Mouse (Mus musculus): ENCODE measurements around the gene Ptprd.

Ptprd gene

GRCm38 (mm10) chr4:76870971-76871370 lies 1340.8 kb downstream of the Ptprd start:
- DNase-seq = no peak

DNA sequence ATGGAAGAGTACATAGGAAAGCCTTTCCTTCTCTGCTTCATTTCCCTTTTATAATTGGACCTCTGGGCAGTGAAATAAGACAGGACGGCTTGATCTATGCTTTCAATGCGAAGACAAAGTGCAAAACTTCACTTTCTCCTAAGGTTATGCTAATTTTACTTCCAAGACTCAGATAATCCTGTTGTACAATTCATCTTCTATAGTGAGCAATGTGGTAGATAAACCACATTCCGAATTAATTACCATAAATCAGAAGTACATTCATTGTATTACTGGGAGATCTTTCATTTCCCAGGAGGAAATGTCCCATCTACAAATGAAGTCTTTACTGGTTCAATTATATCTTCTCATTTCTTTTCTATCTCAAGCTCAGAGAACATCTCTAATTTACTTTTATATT lies 1346.2 kb downstream of the Ptprd start:
- DNase-seq = no peak

- DNase-seq = no peak
Observed at GRCm38 (mm10) chr4:76846265-76846664, 1365.5 kb downstream of the Ptprd start.

GRCm38 (mm10) chr4:76839016-76839415 lies 1372.7 kb downstream of the Ptprd start:
- no peak for DNase-seq

GRCm38 (mm10) chr4:76812138-76812537 lies 1399.6 kb downstream of the Ptprd start:
- no peak for DNase-seq

DNA sequence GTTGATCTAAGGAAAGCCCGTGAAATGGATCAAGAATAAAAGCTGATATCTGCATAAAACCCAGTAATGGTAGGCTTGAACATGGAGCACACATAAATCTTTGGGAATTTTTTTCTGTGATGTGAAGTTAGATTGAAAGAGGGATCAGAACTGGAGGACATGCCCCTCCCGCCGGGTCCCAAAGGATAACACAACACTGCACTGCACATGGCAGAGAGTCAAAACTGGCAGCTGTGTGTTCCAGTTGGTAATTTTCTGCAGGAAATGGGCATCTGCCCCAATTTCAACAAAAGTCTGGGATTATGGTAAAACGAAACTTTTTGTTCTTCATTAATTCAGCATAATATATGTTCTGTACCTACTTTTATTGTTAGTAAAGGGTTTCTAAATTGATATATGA lies 1409.1 kb downstream of the Ptprd start:
- DNase-seq = no peak

DNA sequence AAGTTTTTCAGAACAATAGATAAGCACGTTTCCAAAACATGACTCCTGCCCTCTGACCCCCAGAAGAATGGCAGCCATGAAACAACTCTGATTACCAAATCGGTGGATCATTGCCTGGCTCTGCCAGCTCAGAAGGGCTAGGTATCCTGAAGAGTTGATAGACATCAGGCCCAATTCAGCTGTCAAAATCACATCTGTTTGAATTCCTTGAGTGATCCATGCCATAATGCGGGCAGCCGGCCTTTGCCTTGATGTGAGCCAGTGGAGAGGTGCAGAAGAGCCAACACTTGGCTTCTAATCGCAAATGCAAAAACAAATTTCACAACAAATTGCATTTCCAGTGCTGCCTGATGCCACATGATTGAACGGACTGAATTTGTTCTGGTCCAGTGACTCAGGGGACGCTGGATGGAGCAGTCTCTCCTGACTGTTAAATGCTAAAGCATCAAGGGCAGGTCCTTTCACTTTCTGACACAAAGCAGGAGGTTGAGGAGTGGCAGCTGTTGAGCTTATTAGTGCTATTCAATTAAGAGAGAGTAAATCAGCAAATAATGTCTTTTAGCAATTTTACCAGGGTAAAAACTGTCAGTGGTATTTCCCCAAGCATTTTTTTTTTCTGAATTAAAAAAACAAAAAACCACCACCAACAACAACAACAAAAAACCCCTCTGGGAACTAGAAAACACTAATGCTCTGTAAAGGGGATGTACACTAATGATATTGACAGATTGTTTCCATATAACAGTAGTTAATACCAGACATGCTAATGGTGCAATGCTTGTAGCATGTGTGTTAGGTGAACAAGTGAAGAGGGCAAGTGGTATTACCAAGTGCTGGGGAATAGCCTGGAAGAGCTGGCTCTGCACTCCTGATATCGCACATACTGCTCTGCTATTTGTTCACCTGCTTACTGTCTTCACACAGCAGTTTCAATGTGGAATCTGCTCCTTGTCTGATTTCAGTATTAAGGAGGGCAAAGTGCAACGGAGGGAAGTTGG lies 1413.5 kb downstream of the Ptprd start:
- DNase-seq = no peak

DNA sequence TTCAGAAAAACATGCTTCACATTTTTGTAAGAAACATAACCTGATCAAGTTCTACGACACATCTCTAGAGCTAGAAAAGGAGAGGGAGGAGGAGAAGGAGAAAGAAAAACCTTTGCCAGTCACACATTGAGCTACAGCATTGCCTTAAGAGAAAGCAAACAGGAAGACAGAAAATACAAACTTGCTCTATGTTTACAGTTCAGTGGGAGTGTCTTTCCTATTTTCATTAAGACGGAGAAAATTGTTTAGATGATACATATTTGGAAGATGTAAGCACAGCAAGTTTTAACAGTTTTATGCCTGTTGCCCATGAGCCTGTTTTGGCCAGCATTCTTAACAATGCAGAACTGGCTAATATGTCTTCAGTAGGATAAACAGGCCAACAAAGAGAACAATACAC lies 1426.4 kb downstream of the Ptprd start:
- no peak for DNase-seq

DNA sequence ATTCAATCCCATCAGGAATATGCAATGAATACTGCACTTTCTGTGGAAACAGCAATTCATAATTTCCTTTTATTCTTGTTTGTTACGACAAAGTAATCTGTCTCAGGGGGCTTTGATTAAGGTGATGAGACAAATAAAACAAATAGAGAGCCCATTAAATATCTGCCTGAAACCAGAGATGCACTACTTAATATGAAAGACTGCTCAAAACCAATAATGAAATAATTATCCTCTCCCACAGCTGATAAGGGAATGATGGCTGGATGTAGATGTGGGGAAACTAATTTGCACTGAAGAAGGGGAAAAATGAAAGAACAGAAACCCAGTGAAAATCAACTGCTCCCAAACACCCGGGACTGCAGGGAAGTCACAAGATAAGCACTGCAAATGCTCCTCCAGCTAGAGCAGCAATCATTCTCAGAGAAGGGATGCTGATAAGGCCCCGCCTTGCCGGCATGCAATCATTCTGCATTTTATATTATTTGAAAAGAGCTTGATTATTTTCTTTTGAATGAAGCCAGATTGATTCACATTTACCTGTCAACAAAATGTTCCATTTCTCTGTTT lies 1432.1 kb downstream of the Ptprd start:
- DNase-seq = no peak

- DNase-seq = no peak
Observed at GRCm38 (mm10) chr4:76766918-76767317, 1444.8 kb downstream of the Ptprd start.

GRCm38 (mm10) chr4:76766429-76766828 lies 1445.3 kb downstream of the Ptprd start:
- no peak for DNase-seq

- DNase-seq = no peak
Observed at GRCm38 (mm10) chr4:76750709-76751108, 1461.1 kb downstream of the Ptprd start.

DNA sequence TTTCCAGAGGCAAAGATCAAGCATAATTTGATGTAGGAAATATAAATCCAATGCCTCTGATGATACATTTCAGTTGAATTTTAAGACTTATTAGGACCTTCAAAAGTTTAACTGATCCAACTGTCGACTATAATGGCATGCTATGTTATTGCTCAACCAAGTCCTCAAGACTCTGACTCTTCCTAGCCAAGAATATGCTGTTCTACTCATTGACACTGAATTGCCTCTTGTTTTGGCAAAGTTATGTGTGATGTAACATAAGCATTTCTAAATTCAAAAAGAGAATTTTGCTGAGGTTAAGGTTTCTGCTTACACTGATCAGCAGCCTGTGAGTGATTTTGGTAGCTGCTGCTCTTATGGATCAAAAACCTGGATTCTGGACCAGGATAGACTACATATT lies 1475.9 kb downstream of the Ptprd start:
- no peak for DNase-seq

DNA sequence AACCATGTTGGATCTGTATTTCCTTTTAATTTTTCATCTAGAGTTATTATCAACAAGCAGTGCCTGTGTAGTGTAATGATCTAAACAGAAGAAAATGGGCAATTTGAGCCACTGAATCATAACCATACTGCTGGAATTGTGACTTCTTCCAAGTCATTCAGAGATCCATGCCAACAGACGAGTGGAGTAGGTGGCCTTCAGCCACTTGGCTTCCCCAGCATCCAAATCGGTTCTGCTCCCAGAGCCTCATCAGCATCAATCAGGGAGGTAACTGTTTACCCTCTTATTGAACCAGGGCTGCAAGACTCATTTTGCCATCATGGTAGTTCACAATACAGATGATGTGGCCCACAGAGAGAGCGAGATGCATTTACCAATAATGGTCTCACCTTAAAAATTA lies 1536.0 kb downstream of the Ptprd start:
- DNase-seq = no peak

- DNase-seq = peak; percentile 3 to 12
Observed at GRCm38 (mm10) chr4:76673224-76673623, 1538.5 kb downstream of the Ptprd start.

DNA sequence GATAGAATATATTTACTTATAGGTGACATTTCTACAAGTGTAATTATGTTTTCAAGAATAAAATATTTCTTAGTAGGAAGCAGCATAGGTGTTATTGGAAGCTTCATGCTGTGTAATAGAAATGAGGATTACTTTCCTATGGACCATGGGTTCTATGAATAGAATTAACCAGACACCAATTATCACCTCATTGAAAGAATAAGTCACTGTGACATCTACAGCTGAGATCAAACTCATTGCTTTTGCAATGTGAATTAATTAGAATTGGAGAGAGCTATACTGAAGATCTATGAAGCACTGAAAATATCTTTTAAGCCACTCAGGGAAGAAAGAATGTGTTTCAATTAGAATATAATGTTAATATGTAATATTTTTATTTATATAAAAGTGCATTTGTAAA lies 1539.1 kb downstream of the Ptprd start:
- no peak for DNase-seq

DNA sequence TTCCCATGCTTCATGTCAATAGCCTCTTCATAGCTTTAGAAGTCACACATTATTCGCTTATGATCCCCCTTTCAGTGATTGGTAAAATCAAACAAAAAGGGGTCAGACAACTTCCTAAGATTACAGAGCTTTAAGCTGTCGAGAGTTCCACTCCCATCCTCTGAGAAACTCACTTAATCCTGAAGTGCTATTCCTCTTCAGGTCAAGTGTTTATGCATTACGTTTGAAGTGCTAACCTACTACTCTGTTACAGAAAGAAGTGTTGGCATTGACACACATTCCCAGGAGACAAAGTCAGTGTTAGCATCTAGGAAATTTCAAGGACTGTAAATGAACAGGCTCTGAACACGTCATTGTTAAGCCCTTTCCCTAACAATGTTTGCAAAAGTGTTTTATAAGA lies 1550.0 kb downstream of the Ptprd start:
- no peak for DNase-seq

DNA sequence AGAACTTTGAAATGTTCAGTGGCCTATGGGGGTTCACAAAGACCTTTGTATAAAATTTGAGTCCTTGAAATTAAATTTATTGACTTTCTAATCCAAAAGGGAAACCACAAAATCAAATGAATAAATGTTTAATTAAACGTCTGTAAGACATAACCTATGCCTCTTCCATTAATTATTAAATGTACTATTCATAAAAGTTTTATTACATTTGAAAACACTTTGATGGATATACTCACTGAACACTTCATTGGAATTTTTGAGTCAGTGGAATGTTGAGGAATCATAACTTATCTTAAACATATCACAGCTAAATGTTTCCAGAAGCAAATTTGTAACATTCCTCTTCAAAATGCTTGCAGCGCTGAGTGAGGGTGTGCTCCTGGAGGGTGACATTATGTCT lies 1551.6 kb downstream of the Ptprd start:
- DNase-seq = no peak

DNA sequence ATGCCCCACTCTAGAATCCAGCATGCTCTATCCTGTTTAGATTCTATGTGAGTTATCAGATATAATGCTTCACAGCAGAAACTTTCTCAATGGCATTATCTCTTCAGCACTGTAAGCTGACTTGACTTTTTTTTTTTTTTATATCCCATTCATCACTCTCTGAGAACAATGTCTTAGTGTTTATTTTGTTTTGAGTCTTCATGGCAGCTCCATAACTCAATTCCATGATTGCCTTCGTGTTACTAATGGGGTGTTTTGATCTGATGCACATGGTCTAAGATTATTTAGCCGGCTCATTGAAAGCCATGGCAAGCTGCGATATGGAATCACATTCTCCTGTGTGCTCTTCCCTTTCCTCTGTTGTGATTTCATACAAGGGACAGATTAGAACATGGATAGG lies 1555.0 kb downstream of the Ptprd start:
- no peak for DNase-seq

DNA sequence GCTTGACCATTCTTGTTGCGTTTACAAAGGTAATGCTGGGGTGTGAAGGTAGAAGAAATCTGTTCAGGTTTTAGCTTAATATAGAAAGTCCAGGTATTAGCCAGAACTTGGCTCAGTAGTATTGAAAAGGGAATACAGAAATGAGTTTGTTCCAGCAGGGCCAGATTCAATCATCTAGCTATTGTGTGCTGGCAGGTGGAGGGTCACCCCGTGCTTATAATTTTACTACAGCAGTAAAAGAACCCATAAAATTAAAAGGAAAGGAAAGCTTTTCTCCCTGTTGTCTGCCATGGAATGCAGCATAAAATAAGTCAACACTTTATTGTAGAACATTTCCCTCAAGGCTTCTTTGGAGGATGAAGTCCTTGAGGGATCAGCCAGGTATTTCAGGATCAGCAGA lies 1558.8 kb downstream of the Ptprd start:
- no peak for DNase-seq

GRCm38 (mm10) chr4:76621740-76622139 lies 1590.0 kb downstream of the Ptprd start:
- DNase-seq = no peak

- no peak for DNase-seq
Observed at GRCm38 (mm10) chr4:76616614-76617013, 1595.1 kb downstream of the Ptprd start.

DNA sequence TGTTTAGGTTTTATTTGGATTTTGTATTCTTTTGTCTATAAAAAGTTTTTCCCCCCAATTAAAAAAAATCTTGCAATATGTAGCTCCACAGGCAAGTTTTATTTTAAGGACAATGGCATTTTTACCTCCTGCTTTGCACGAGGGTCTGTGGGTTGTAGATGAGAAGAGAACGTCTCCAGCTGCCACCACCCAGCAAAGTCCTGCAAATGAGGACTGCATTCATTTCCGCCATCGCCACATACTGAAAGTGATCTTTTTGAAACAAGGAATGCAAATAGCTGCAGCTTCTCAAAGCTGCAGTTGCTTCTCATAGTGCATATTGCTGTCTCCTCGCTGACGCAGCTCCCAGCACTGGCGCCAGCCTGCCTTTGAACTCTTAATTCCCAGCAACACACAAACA lies 1603.5 kb downstream of the Ptprd start:
- DNase-seq = no peak

DNA sequence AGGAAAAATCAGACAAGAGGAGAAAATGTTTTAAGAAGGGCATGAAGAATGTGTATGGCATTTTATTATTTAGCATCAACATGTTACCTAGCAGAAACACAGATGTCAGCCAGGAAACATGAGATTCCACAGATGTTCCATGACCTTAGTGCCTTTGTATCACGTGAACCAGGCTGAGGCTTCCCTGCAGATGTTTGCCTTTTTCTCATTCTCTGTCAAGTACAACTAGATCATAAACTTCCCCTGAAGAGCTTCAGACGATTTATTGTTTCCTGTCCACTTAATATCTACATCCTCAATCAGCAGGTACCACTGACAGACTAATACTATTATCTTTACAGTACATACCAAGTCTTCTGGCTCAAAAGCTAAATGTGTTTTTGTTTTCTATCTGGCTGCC lies 1605.0 kb downstream of the Ptprd start:
- no peak for DNase-seq

- DNase-seq = no peak
Observed at GRCm38 (mm10) chr4:76590722-76591121, 1621.0 kb downstream of the Ptprd start.

Measured in cerebellum, adult 18-20 months (tissue).